Mouse (Mus musculus) CD8-positive naive resting alpha-beta T cell, adult 2 months (primary cell): ENCODE data around the gene Pex26.

Experiments
- DNase-seq, 2 experiments: peaks; one replicate each; pipeline ENCODE4 v3.0.0; 2022; ENCODE audit warnings: low read depth in 2 of 2, low spot score in 2 of 2

The Pex26 gene

DNA sequence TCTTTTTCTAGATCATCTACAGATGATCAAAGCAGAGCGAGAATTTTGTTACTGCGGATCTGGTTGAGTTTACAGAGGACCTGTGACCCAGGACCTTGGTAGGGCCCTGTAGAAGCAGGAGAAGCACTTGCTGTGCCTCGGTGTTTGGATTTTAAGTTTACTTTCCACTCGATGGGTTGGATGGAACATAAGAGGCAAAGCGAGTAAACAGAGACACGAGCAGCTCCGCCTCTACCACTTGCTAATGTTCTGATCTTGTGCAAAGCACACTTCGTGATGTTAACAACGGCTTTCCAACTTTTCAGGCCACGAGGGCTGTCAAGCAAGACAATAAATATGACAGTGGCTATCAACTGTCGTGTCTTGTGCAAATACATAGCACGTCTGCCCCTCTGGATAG lies 20.9 kb upstream of the Pex26 start:
- no peak for DNase-seq

- DNase-seq, result no peak
These were observed 17.3 kb upstream of the Pex26 start for GRCm38 (mm10) chr6:121166098-121166552.

DNA sequence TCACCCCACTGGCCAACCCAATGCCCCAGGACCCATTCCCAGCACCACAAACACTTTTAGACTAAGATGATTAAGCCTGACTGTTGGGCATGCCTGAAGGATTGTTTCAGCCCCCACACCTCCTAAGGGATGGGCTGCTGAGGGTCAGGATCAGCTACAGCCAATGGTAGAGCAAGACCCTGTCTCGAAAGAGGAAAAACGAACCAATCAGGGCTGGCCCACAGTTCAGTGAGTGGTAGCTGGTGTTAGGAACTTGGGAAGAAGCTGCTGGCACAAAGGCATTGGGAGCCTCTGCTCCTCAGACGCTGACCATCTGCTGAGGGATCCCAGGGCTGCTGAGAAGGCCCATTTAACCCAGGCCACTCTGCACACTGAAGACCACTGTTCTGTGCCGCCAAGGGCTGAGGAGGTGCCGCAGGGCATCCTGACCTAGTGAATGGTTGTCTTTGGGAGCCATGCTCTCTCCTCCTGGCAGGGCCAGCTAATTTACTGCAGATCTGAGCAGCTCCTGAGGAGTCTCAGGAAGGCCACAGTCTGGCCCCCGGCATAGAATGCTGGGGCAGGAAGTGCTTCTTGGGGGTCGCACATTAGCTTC lies 16.0 kb upstream of the Pex26 start:
- DNase-seq, result no peak

DNA sequence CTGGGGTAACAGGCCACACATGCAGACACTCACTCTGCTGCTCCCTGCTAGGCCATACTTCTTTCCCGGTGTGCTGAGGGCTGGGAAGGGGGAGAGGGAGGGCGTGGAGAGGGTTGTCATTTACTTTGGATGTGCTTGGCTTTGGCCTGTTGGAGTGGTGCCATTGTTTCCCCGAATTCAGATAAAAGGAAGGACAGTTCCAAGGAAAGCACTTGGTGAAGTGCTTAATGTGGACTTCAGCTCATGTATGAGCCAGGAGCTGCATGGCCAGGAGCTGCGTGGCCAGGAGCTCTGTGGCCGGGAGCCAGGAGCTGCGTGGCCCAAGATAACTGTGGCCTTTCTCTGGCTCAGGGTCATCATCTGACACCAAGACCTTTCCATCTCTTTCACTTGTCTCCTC lies 12.4 kb upstream of the Pex26 start:
- no peak for DNase-seq

DNA sequence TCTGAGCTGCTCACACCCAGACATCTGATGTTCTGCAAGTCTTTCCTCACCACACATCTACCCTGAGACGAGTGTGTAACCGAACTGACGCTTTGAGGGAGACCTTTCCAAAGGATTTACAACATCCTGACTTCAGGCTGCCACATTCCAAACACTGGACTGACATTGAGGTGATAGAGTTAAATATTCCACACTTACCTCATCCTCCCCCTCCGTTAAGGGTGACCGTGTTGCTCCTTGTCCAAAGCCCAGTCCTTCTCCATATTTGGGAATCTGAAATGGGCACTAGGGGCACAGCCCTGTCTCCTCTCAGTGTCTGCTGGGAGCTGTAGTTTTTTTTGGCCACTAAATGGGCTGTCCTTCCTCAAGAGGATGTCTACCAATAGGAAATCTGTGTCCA lies 10.0 kb upstream of the Pex26 start:
- DNase-seq, result no peak

DNA sequence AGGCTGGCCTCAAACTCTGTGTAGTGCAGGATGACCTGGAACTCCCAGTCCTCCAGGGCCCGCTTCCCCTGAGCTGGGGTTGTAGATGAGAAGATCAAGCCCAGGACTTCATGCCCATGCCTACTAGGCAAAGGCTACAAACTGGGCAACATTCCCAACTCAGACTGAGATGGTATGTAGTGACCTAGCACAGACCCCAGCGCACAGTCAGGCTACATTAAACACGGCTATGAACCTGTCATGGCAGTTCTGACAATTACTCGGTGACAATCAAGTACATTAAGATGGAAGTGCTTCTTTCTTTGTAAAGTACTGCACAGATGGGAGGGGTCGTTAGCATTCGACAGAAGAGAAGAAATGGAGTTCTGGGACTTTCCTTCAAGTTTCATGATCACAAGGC lies 8.7 kb upstream of the Pex26 start:
- DNase-seq, result no peak

DNA sequence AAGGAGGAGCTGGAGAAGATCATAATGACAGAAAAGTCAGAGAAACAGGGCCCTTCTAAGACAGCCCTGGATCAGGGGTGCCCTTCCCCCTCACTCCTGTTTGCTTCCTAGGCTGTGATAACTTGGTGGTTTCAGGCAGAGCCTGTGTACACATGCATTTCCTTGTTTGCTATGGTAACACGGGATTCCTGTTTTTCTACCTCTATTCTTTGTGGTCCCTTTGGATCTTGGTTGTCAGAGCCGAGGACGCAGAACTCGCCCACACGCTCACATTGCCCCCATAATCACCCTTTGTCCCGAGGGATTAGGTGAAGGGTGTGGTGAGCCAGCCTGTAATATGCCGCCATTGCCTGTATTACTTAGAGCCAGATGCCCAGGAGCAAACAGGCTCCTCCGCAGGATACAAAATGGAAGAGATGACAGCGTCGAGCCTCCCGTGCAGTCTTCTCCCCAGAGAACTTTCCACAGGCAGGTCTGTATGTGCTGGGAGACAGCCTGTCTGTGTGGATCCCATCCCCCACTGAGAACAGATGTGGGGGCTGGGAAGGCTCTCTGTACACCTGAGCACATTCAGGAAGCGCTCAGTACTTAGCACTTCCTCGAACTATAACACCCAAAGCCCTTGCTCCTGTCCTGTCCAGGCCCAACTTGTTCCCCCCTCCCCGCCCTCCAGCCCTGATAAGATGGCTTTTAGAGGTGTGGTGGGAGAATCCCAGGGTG lies 7.3 kb upstream of the Pex26 start:
- no peak for DNase-seq

DNA sequence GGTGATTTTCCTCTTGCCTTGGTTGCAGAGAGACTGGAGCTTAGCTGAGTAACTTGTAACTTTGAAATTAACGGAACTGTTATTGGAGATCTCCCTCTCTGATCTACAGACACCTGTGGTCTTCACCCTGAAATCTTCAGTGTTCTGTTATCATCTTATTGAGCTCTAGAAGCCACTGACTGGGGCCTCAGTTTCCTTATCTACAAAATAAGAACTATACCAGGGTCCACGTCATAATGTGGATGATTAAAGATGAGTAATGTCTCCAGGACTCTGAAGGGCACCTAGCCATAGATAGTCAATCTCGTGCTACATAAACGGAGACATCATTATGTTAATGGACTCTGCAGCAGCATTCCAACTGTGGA lies 6.8 kb upstream of the Pex26 start:
- DNase-seq, result no peak

DNA sequence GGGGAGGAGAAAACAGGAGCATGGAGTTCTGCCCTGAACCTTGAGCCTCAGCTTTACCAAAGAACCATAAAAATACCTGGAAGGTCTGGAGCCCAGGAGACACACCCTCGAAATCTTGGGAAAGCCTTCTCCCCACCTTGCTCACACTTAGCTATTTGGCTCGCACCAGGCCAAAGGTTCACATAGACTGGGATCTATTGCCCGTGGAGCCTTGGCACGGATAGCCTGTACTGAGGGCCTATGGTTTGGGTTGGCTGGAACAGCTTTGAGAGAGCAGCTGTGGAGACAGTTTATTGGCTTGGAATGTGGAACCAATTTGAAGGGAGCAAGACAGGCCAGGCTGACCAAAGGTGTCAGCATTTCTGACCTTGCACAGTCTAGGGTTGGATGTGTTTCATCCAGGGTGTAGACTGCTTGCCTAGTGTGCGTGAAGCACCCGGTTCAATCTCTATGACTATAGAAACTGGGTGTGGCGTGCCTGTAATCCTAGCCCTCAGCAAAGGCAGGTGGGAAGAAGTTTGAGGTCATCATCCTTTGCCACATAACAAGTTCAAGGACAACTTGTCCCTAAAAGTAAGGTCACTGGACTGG lies 6.3 kb upstream of the Pex26 start:
- no peak for DNase-seq

GRCm38 (mm10) chr6:121178700-121179358 lies 4.6 kb upstream of the Pex26 start:
- peak; percentile 37 to 57 for DNase-seq

- DNase-seq, result no peak
These were observed 3.6 kb upstream of the Pex26 start for GRCm38 (mm10) chr6:121179846-121180245.

DNA sequence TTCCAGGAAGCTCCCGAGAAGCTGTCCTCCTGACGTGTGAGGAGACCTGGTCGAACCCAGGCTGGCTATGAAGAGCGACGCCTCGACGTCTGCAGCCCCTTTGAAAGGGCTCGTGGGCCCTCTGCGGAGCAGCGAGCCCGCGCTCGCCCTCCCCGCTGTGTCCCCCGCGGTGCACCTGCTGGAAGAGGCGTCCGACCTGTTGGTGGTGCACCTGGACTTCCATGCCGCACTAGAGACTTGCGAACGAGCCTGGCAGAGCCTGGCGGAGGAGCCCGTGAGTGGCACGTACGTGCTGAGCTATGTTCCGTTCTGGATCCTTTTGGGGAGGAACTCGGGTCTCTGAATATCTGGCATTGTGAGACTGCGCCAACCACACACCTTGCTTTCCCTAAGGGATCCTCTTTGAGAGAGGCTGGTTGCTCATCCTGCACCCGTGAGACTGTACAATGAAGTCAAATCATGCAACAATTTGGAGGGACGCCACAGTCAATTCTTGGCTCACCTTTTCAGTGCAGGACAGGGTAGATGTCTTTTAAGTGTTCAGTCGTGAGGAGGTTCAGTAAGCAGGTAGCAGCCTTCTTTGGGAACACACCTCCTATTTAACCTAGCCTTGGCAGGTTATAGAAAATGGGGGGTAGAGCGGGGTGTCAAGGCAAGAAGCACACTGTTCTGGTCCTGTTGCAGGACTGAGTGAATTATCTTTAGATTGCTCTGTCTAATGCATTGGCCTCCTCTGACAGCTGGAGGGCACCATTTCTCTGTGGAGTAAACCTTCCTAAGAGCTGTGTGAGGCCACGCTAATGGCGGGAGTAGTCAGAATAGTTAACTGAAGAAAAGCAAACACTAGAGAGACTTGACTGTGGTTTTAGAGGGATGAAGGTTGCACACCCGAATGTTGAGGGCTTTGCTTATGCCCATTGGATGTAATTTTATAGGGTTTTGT lies 1.0 kb downstream of the Pex26 start:
- peak; percentile 51 to 59 for DNase-seq

- no peak for DNase-seq
These were observed 1.8 kb downstream of the Pex26 start for GRCm38 (mm10) chr6:121185232-121185631.

GRCm38 (mm10) chr6:121191261-121192009 lies 8.0 kb downstream of the Pex26 start:
- DNase-seq, result no peak

DNA sequence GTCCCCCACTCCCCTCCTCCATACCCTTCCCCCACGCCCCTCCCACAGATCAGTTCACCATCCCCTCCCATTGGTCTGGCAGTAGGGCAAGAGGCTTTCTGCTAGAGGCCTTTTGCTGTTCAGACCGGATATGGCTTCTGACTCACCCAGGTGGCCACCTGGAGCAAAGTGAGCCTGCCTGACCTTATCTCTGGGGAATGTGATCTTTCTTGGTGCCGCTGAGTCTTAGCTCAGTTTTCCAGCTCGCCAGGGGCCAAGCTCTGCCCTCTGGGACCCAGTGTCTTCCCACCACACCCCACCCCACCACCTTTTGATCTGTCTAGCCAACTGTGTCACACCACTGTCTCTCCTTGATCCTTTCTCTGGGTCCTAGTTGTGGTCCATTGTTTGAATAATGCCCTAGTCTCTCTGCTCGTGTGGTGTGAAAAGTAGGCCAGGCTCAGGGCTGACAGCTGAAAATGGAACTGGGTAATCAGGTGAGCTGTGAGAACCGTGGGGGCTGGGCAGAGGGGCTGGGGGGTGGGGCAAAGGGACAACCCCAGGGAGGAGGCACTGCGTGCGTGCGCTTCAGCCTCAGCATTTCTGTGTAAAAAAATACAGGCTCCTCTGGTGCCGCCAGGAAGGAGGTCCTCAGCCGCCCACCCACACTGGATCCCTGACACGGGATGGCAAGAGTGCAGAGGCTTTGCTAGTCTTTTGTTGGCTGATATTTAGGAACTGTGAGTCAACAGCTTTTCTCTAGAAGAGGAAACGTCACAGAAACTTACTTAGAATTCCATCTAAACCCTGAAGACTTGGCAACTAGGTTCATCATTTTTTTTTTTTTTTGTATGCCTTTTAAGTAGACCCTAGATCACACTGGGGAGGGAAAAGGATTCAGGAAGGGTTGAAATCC lies 10.8 kb downstream of the Pex26 start:
- DNase-seq, result no peak

DNA sequence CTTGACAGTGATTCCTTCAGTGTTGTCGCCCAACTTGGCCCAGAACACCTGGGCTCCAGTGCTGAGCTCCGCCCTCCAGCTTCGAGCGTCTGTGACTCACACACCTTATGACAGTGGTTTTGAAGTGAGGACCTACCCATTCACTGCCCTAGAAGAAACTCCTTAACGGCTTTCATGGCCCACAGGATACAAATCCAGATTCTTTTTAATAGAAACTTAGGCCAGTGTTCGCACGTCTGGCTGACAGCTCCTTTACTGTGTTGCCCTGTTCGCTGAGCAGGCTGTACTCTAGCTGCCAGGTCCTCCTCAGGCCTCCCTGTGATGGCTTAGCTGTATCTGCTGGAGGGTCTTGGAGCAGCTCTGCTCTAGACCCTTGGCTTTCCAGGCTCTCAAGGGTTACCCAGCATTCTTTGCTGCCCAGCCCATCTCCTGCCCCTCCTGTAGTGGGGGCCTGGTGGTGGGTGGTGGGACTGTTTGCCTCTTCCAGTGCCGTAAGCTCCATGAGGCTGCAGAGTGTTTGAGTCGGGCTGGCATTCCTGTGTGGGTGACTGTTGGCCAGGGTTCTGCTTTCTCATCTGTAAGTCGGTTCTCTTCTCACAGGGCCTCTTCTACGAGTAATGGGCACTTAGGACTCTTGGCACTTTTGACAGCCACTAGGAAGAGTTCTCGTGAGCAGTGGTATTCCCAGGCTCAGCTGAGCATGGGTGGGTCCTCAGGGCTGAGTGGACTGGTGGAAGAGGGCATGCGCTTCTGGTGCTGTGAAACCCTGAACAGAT lies 11.7 kb downstream of the Pex26 start:
- no peak for DNase-seq

GRCm38 (mm10) chr6:121197807-121198365 lies 14.4 kb downstream of the Pex26 start:
- DNase-seq, result no peak

- no peak for DNase-seq
These were observed 17.0 kb downstream of the Pex26 start for GRCm38 (mm10) chr6:121200458-121200857.
